ENCODE assay signal across 20 mouse cellular contexts in the genomic region with DNA sequence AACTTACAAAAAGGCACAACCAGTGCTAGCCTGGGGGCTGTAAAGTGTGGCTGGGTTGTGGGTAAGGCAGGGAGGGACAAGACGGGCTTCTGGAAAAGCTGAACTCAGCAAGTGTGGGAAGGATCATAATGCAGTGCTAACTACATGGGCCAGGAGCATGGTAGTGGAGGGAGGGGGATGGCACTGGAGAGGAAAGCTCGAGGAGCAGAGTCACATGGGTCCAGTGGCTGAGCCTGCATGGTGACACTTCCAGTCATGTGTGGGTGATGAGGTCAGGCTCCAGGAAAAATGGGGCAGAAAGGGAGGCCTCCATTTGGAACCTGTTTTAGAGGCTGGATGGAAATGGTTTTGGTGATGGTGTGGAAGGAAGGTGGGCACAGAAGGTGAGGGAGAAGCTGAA. TPM values are rescaled to one million over a fixed set of nuclear protein-coding genes. Genes with fewer than 3 reads are reported as not detected.
DNase-seq lines count a peak whose midpoint lies in the region; ATAC-seq and TF ChIP-seq lines count a peak whose summit lies in the region.
"Had no signal": no experiment of that assay in that cellular context is flagged by ENCODE, and none has a peak within 500 bp of the region (broad histone marks: within the 10 kb centered on the region; RNA-seq: fewer than 3 reads in every experiment).

No protein-coding gene starts in this region.

- intact Hi-C loops in heart, postnatal 10 days (cut with DNase I), result no loop called here

- no peak overlapping the region for H3K4me3 ChIP-seq in heart, embryonic 13.5 days
- H3K4me3 ChIP-seq in bone marrow macrophage, adult 2 months (ENCODE audit: insufficient read depth, low read length), result no peak overlapping the region
- H3K4me3 ChIP-seq in embryonic facial prominence, embryonic 14.5 days (ENCODE audit: low read depth, low read length), result no peak overlapping the region
- no peak overlapping the region for H3K4me3 ChIP-seq in midbrain, embryonic 13.5 days (replicated peaks)
- H3K4me3 ChIP-seq: heart, embryonic 10.5 days; left cerebral cortex, adult 2 months; liver, embryonic 12.5 days had no signal

- no peak overlapping the region for H3K4me2 ChIP-seq in heart, embryonic 13.5 days
- no peak overlapping the region for H3K4me2 ChIP-seq in embryonic facial prominence, embryonic 14.5 days (ENCODE audit: low read depth, low read length)
- no peak overlapping the region for H3K4me2 ChIP-seq in midbrain, embryonic 13.5 days (replicated peaks)
- H3K4me2 ChIP-seq: liver, embryonic 12.5 days had no signal

- no peak for TF ChIP-seq CTCF in bone marrow macrophage, adult 2 months (IDR thresholded peaks at IDR 0.05; ENCODE audit: low read depth, low read length)

- H3K4me1 ChIP-seq in heart, embryonic 13.5 days, result no peaks in the 10 kb centered on the region
- peaks cover 17% of the 10 kb centered on the region for H3K4me1 ChIP-seq in bone marrow macrophage, adult 2 months (ENCODE audit: control insufficient read depth, insufficient read depth, low read length)
- no peaks in the 10 kb centered on the region for H3K4me1 ChIP-seq in embryonic facial prominence, embryonic 14.5 days (ENCODE audit: control insufficient read depth, insufficient read depth, low read length)
- H3K4me1 ChIP-seq in midbrain, embryonic 13.5 days (replicated peaks), result no peaks in the 10 kb centered on the region
- H3K4me1 ChIP-seq: liver, embryonic 12.5 days had no signal

- H3K27me3 ChIP-seq in heart, embryonic 13.5 days (replicated peaks), result no peaks in the 10 kb centered on the region
- H3K27me3 ChIP-seq in embryonic facial prominence, embryonic 14.5 days (replicated peaks; ENCODE audit: control insufficient read depth, insufficient read depth, low read length), result no peaks in the 10 kb centered on the region
- H3K27me3 ChIP-seq in midbrain, embryonic 13.5 days, result no peaks in the 10 kb centered on the region

- H3K36me3 ChIP-seq in heart, embryonic 13.5 days, result peaks cover 52% of the 10 kb centered on the region
- H3K36me3 ChIP-seq in embryonic facial prominence, embryonic 14.5 days (ENCODE audit: control insufficient read depth, insufficient read depth, low read length), result peaks cover 55% of the 10 kb centered on the region
- H3K36me3 ChIP-seq in midbrain, embryonic 13.5 days, result peaks cover 59% of the 10 kb centered on the region

- TF ChIP-seq POLR2A in bone marrow macrophage, adult 2 months (IDR thresholded peaks at IDR 0.05; ENCODE audit: borderline replicate concordance, low read depth, low read length), result no peak

- no peak overlapping the region for H3K27ac ChIP-seq in heart, embryonic 13.5 days (replicated peaks)
- peak overlapping the region; percentile 42 for H3K27ac ChIP-seq in bone marrow macrophage, adult 2 months (ENCODE audit: insufficient read depth, low read depth, low read length)
- H3K27ac ChIP-seq in embryonic facial prominence, embryonic 14.5 days (replicated peaks; ENCODE audit: low read depth, low read length), result no peak overlapping the region
- H3K27ac ChIP-seq in midbrain, embryonic 13.5 days, result no peak overlapping the region; the same call in 1 of the 2 replicates
- H3K27ac ChIP-seq: heart, embryonic 10.5 days; left cerebral cortex, adult 2 months; liver, embryonic 12.5 days had no signal

- no peaks in the 10 kb centered on the region for H3K9me3 ChIP-seq in heart, embryonic 13.5 days
- H3K9me3 ChIP-seq in embryonic facial prominence, embryonic 14.5 days (ENCODE audit: control insufficient read depth, low read length), result no peaks in the 10 kb centered on the region
- H3K9me3 ChIP-seq in midbrain, embryonic 13.5 days, result no peaks in the 10 kb centered on the region
- H3K9me3 ChIP-seq: heart, embryonic 10.5 days; liver, embryonic 12.5 days had no signal

- H3K9ac ChIP-seq in heart, embryonic 13.5 days, result no peak overlapping the region
- no peak overlapping the region for H3K9ac ChIP-seq in embryonic facial prominence, embryonic 14.5 days (ENCODE audit: low read depth, low read length)
- H3K9ac ChIP-seq in midbrain, embryonic 13.5 days (replicated peaks), result no peak overlapping the region
- H3K9ac ChIP-seq: liver, embryonic 12.5 days had no signal

- DNase-seq in heart, postnatal 10 days, result no peak
- no peak for DNase-seq in embryonic facial prominence, embryonic 14.5 days (ENCODE audit: low spot score)
- DNase-seq in T-cell, adult 2 months (ENCODE audit: low spot score), result no peak
- DNase-seq in right cerebral cortex, postnatal 4 days, result no peak
- no peak for DNase-seq in layer of hippocampus, postnatal 25 days (ENCODE audit: extremely low spot score in 1 of 2, low spot score in 1 of 2)
- DNase-seq: cerebellum, postnatal 10 days; heart, postnatal 14 days; kidney, adult 8-10 months; kidney, postnatal 36 days; lung, adult 2 months; spleen, adult 18-20 months; thymus, postnatal 36 days had no signal

- 42% methylated on average over 2 of the region's 2 CpGs for whole genome bisulfite sequencing in heart, embryonic 13.5 days
- WGBS in embryonic facial prominence, embryonic 14.5 days, result 47% methylated on average over 2 of the region's 2 CpGs
- WGBS in midbrain, embryonic 13.5 days, result 50% methylated on average over 2 of the region's 2 CpGs

- ATAC-seq in heart, embryonic 13.5 days (ENCODE audit: extremely low read depth, insufficient number of reproducible peaks, low FRiP score, low TSS enrichment), result peak; percentile 20; the same call in 1 of the 2 replicates
- peak; percentile 27; the same call in 1 of the 2 replicates for ATAC-seq in embryonic facial prominence, embryonic 14.5 days (ENCODE audit: low read depth)
- ATAC-seq in midbrain, embryonic 13.5 days, result 0 out of 2 replicates have a peak, but pooled peaks have one; percentile 27
- ATAC-seq: inflammation-experienced regulatory T-cells, adult 6 months; liver, embryonic 12.5 days had no signal

RNA-seq across cellular contexts. Expression of a gene that starts 13.2 kb away (rescaled TPM):
- polyA plus RNA-seq in heart, embryonic 13.5 days (2015; fragmentation: Nextera tagmentation; extraction: Ambion mirVana), result 51.4 and 52.4 TPM in 2 replicates
- total RNA-seq in heart, postnatal 10 days (2021), result 10 to 100 TPM; 36.7 to 42.0 TPM
- polyA plus RNA-seq in bone marrow macrophage, adult 2 months (2012; ENCODE audit: insufficient read depth, insufficient read length, missing spikeins), result 2.1 and 3.1 TPM in 2 replicates
- polyA plus RNA-seq in embryonic facial prominence, embryonic 14.5 days (2014; fragmentation: Nextera tagmentation; extraction: Ambion mirVana), result 58.5 and 67.8 TPM in 2 replicates
- 196 and 215 TPM in 2 replicates for polyA plus RNA-seq in midbrain, embryonic 13.5 days (2015; fragmentation: Nextera tagmentation; extraction: Ambion mirVana)
- 100 to 1,000 TPM; 198 to 220 TPM for total RNA-seq in layer of hippocampus, postnatal 25 days (2021)

RNA-seq across cellular contexts. Expression of a gene that starts 17.0 kb away (rescaled TPM):
- polyA plus RNA-seq in heart, embryonic 13.5 days (2015; fragmentation: Nextera tagmentation; extraction: Ambion mirVana), result 0.29 and 0.39 TPM in 2 replicates
- total RNA-seq in heart, postnatal 10 days (2021), result 1 to 10 TPM; 2.6 to 3.0 TPM
- polyA plus RNA-seq in bone marrow macrophage, adult 2 months (2012; ENCODE audit: insufficient read depth, insufficient read length, missing spikeins), result 93.7 and 94.6 TPM in 2 replicates
- polyA plus RNA-seq in embryonic facial prominence, embryonic 14.5 days (2014; fragmentation: Nextera tagmentation; extraction: Ambion mirVana), result 0.84 and 1.3 TPM in 2 replicates
- 0.28 and 0.59 TPM in 2 replicates for polyA plus RNA-seq in midbrain, embryonic 13.5 days (2015; fragmentation: Nextera tagmentation; extraction: Ambion mirVana)
- total RNA-seq in layer of hippocampus, postnatal 25 days (2021), result 1 to 10 TPM; 1.1 to 1.9 TPM

RNA-seq across cellular contexts. Expression of a gene that starts 25.3 kb away (rescaled TPM):
- 84.7 and 87.1 TPM in 2 replicates for polyA plus RNA-seq in heart, embryonic 13.5 days (2015; fragmentation: Nextera tagmentation; extraction: Ambion mirVana)
- 100 to 1,000 TPM in 1 of 2 experiments, 10 to 100 TPM in 1; 95.3 to 104 TPM for total RNA-seq in heart, postnatal 10 days (2021)
- 75.4 and 80.6 TPM in 2 replicates for polyA plus RNA-seq in bone marrow macrophage, adult 2 months (2012; ENCODE audit: insufficient read depth, insufficient read length, missing spikeins)
- 131 and 137 TPM in 2 replicates for polyA plus RNA-seq in embryonic facial prominence, embryonic 14.5 days (2014; fragmentation: Nextera tagmentation; extraction: Ambion mirVana)
- 34.4 and 35.0 TPM in 2 replicates for polyA plus RNA-seq in midbrain, embryonic 13.5 days (2015; fragmentation: Nextera tagmentation; extraction: Ambion mirVana)
- total RNA-seq in layer of hippocampus, postnatal 25 days (2021), result 10 to 100 TPM; 47.6 to 59.2 TPM

RNA-seq across cellular contexts. Expression of a gene that starts 26.7 kb away (rescaled TPM):
- 0.09 and 0.14 TPM in 2 replicates for polyA plus RNA-seq in heart, embryonic 13.5 days (2015; fragmentation: Nextera tagmentation; extraction: Ambion mirVana)
- total RNA-seq in heart, postnatal 10 days (2021), result under 1 TPM; 0.22 to 0.52 TPM
- not detected in 2 replicates for polyA plus RNA-seq in bone marrow macrophage, adult 2 months (2012; ENCODE audit: insufficient read depth, insufficient read length, missing spikeins)
- 0.07 TPM in 1 of 2 replicates, not detected in the other for polyA plus RNA-seq in embryonic facial prominence, embryonic 14.5 days (2014; fragmentation: Nextera tagmentation; extraction: Ambion mirVana)
- not detected in 2 replicates for polyA plus RNA-seq in midbrain, embryonic 13.5 days (2015; fragmentation: Nextera tagmentation; extraction: Ambion mirVana)
- total RNA-seq in layer of hippocampus, postnatal 25 days (2021), result under 1 TPM; 0.25 to 0.49 TPM
- polyA plus RNA-seq: forebrain, embryonic 11.5 days; heart, embryonic 10.5 days; liver, embryonic 12.5 days had no signal

RNA-seq across cellular contexts. Expression of a gene that starts 38.5 kb away (rescaled TPM):
- 30.3 TPM in 2 replicates for polyA plus RNA-seq in heart, embryonic 13.5 days (2015; fragmentation: Nextera tagmentation; extraction: Ambion mirVana)
- 100 to 1,000 TPM; 211 to 235 TPM for total RNA-seq in heart, postnatal 10 days (2021)
- 41.4 and 51.6 TPM in 2 replicates for polyA plus RNA-seq in bone marrow macrophage, adult 2 months (2012; ENCODE audit: insufficient read depth, insufficient read length, missing spikeins)
- polyA plus RNA-seq in embryonic facial prominence, embryonic 14.5 days (2014; fragmentation: Nextera tagmentation; extraction: Ambion mirVana), result 41.9 and 46.1 TPM in 2 replicates
- polyA plus RNA-seq in midbrain, embryonic 13.5 days (2015; fragmentation: Nextera tagmentation; extraction: Ambion mirVana), result 45.4 and 49.5 TPM in 2 replicates
- total RNA-seq in layer of hippocampus, postnatal 25 days (2021), result 100 to 1,000 TPM; 189 to 212 TPM

Comparison
In these comparisons a context has a peak if more than half of its experiments do, and no peak if none do; other contexts are left out.
1. RNA of a gene that starts 13.2 kb away (polyA plus RNA-seq): 196 to 215 TPM in midbrain, embryonic 13.5 days, 58.5 to 67.8 TPM in embryonic facial prominence, embryonic 14.5 days and 51.4 to 52.4 TPM in heart, embryonic 13.5 days; 2.1 to 3.1 TPM in bone marrow macrophage, adult 2 months; every median in the first group is over 10 times any median in the second.
2. RNA of a gene that starts 17.0 kb away (polyA plus RNA-seq): 93.7 to 94.6 TPM in bone marrow macrophage, adult 2 months; 0.84 to 1.3 TPM in embryonic facial prominence, embryonic 14.5 days, 0.29 to 0.39 TPM in heart, embryonic 13.5 days and 0.28 to 0.59 TPM in midbrain, embryonic 13.5 days; every median in the first group is over 10 times any median in the second.
3. Peak in every context shown above with its lines, with median percentiles within 50 percentile points of each other: ATAC-seq.